Mouse (Mus musculus): ENCODE results near the gene Kirrel.

- TF ChIP-seq POLR2A (IDR thresholded peaks at IDR 0.05; ENCODE audit: low read depth, low read length) = no peak
- TF ChIP-seq CTCF (IDR thresholded peaks at IDR 0.05; ENCODE audit: extremely low read depth, insufficient read length, insufficient replicate concordance, low read depth, low read length) = no peak
These were observed 5.0 kb downstream of the Kirrel start for GRCm38 (mm10) chr3:87169402-87170015.

All from small intestine, adult 2 months (tissue).